In the genomic region with DNA sequence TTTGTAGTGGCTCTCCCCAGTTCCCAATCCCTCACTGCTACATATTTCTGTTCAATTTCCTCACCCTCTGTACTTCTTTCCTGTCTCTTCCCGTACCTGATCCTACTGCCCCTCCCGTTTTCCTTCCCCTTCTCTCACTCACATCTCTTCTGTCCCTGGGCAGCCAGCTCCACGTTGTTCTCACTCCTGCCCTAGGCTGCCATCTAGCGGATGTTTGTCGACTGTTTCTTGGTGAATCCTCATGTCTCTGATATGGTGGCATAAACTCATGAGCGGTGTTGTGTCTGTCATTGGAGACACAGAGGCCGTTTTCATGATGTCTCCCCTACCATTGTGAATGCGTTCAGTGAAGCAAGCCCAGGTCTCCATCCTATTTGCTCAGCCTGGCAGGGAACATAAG, we compare ENCODE assay signal across 9 mouse cellular contexts.
A peak's percentile ranks its signal among the peaks of the same experiment; 100 is the strongest.
DNase-seq lines count a peak whose midpoint lies in the region; ATAC-seq and TF ChIP-seq lines count a peak whose summit lies in the region.
"Had no signal": no experiment of that assay in that cellular context is flagged by ENCODE, and none has a peak within 500 bp of the region (broad histone marks: within the 10 kb centered on the region; RNA-seq: fewer than 3 reads in every experiment).

No protein-coding gene starts in this region.

- no peak overlapping the region for H3K9ac ChIP-seq in forebrain, embryonic 16.5 days (replicated peaks; ENCODE audit: low read depth, low read length)
- H3K9ac ChIP-seq in intestine, postnatal 0 days (ENCODE audit: low read depth, low read length) = no peak overlapping the region
- H3K9ac ChIP-seq in midbrain, embryonic 15.5 days = no peak overlapping the region
- H3K9ac ChIP-seq in stomach, embryonic 15.5 days = no peak overlapping the region
- H3K9ac ChIP-seq: embryonic facial prominence, embryonic 15.5 days had no signal

- intact Hi-C loops in left cerebral cortex, postnatal 25 days (cut with DNase I) = loop anchor here (2.0 to 10.0 kb wide), 2 partner anchors 66 to 356 kb away; no protein-coding TSS in a partner anchor

- peak; percentile 74 for ATAC-seq in forebrain, embryonic 16.5 days
- ATAC-seq in intestine, postnatal 0 days = no peak
- ATAC-seq in midbrain, embryonic 15.5 days (replicated peaks) = peak; percentile 70
- ATAC-seq in stomach, embryonic 15.5 days (ENCODE audit: insufficient read depth, low FRiP score, low read depth) = peak; percentile 56; the same call in 1 of the 2 replicates

- no peaks in the 10 kb centered on the region for H3K9me3 ChIP-seq in forebrain, embryonic 16.5 days (ENCODE audit: control insufficient read depth, low read length)
- H3K9me3 ChIP-seq in intestine, postnatal 0 days (ENCODE audit: control insufficient read depth) = no peaks in the 10 kb centered on the region
- H3K9me3 ChIP-seq in midbrain, embryonic 15.5 days = no peaks in the 10 kb centered on the region
- H3K9me3 ChIP-seq in stomach, embryonic 15.5 days = no peaks in the 10 kb centered on the region
- H3K9me3 ChIP-seq: embryonic facial prominence, embryonic 15.5 days had no signal

- H3K4me1 ChIP-seq in testis, adult 2 months (ENCODE audit: control insufficient read depth, insufficient read depth, low read length) = peaks cover 7% of the 10 kb centered on the region
- no peaks in the 10 kb centered on the region for H3K4me1 ChIP-seq in forebrain, embryonic 16.5 days (replicated peaks; ENCODE audit: control insufficient read depth, insufficient read depth, low read length)
- H3K4me1 ChIP-seq in intestine, postnatal 0 days (replicated peaks; ENCODE audit: control insufficient read depth, insufficient read depth, low read length) = no peaks in the 10 kb centered on the region
- H3K4me1 ChIP-seq in midbrain, embryonic 15.5 days = no peaks in the 10 kb centered on the region
- no peaks in the 10 kb centered on the region for H3K4me1 ChIP-seq in stomach, embryonic 15.5 days
- H3K4me1 ChIP-seq: embryonic facial prominence, embryonic 15.5 days had no signal

- H3K36me3 ChIP-seq in testis, adult 2 months (ENCODE audit: control insufficient read depth, insufficient read depth, low read length) = no peaks in the 10 kb centered on the region
- H3K36me3 ChIP-seq in forebrain, embryonic 16.5 days (ENCODE audit: control insufficient read depth, insufficient read depth) = no peaks in the 10 kb centered on the region
- no peaks in the 10 kb centered on the region for H3K36me3 ChIP-seq in intestine, postnatal 0 days (ENCODE audit: control insufficient read depth, insufficient read depth)
- no peaks in the 10 kb centered on the region for H3K36me3 ChIP-seq in midbrain, embryonic 15.5 days (replicated peaks)
- H3K36me3 ChIP-seq in stomach, embryonic 15.5 days = no peaks in the 10 kb centered on the region
- H3K36me3 ChIP-seq: embryonic facial prominence, embryonic 15.5 days had no signal

- no peak for DNase-seq in testis, postnatal 14 days (ENCODE audit: low spot score)
- DNase-seq in cerebellum, adult 11-12 months = peak; percentile 82
- DNase-seq in left cerebral cortex, postnatal 25 days (ENCODE audit: low spot score in 2 of 2) = peak; percentile 78 to 82

- H3K4me3 ChIP-seq in testis, adult 2 months (ENCODE audit: control insufficient read depth, low read depth, low read length) = no peak overlapping the region
- H3K4me3 ChIP-seq in forebrain, embryonic 16.5 days (replicated peaks; ENCODE audit: low read length) = no peak overlapping the region
- no peak overlapping the region for H3K4me3 ChIP-seq in intestine, postnatal 0 days (ENCODE audit: low read depth, low read length)
- no peak overlapping the region for H3K4me3 ChIP-seq in midbrain, embryonic 15.5 days
- H3K4me3 ChIP-seq in stomach, embryonic 15.5 days (replicated peaks) = no peak overlapping the region
- H3K4me3 ChIP-seq: embryonic facial prominence, embryonic 15.5 days had no signal

- no peak overlapping the region; the same call in 1 of the 2 replicates for H3K27ac ChIP-seq in testis, adult 2 months (ENCODE audit: control insufficient read depth, insufficient read depth, low read depth, low read length)
- H3K27ac ChIP-seq in forebrain, embryonic 16.5 days (ENCODE audit: low read length) = no peak overlapping the region
- H3K27ac ChIP-seq in intestine, postnatal 0 days (ENCODE audit: low read depth, low read length) = no peak overlapping the region
- no peak overlapping the region for H3K27ac ChIP-seq in midbrain, embryonic 15.5 days
- no peak overlapping the region for H3K27ac ChIP-seq in stomach, embryonic 15.5 days
- H3K27ac ChIP-seq: embryonic facial prominence, embryonic 15.5 days had no signal

- WGBS in forebrain, embryonic 16.5 days = 9% methylated on average over 8 of the region's 8 CpGs
- 7% methylated on average over 8 of the region's 8 CpGs for WGBS in intestine, postnatal 0 days
- WGBS in midbrain, embryonic 15.5 days = 10% methylated on average over 8 of the region's 8 CpGs
- WGBS in stomach, embryonic 15.5 days = 11% methylated on average over 8 of the region's 8 CpGs

- no peak for TF ChIP-seq POLR2A in testis, adult 2 months (IDR thresholded peaks at IDR 0.05; ENCODE audit: control insufficient read depth, low read depth, low read length)

- TF ChIP-seq CTCF in testis, adult 2 months (IDR thresholded peaks at IDR 0.05; ENCODE audit: control insufficient read depth, insufficient read depth, insufficient replicate concordance, low read depth, low read length) = peak; percentile 63; the same call in 1 of the 2 replicates
- TF ChIP-seq CTCF in intestine, postnatal 0 days (IDR thresholded peaks at IDR 0.05; ENCODE audit: low read depth) = peak; percentile 94

- H3K4me2 ChIP-seq in forebrain, embryonic 16.5 days (ENCODE audit: low read length) = no peak overlapping the region
- H3K4me2 ChIP-seq in intestine, postnatal 0 days (replicated peaks; ENCODE audit: low read depth) = no peak overlapping the region
- H3K4me2 ChIP-seq in midbrain, embryonic 15.5 days = no peak overlapping the region; the same call in 1 of the 2 replicates
- H3K4me2 ChIP-seq in stomach, embryonic 15.5 days = no peak overlapping the region
- H3K4me2 ChIP-seq: embryonic facial prominence, embryonic 15.5 days had no signal

- H3K27me3 ChIP-seq in testis, adult 2 months (ENCODE audit: control insufficient read depth, insufficient read depth, low read length) = no peaks in the 10 kb centered on the region
- H3K27me3 ChIP-seq in forebrain, embryonic 16.5 days (replicated peaks; ENCODE audit: control insufficient read depth, insufficient read depth, low read length) = no peaks in the 10 kb centered on the region
- H3K27me3 ChIP-seq in intestine, postnatal 0 days (replicated peaks; ENCODE audit: control insufficient read depth, insufficient read depth, low read length) = no peaks in the 10 kb centered on the region
- no peaks in the 10 kb centered on the region for H3K27me3 ChIP-seq in midbrain, embryonic 15.5 days (replicated peaks)
- H3K27me3 ChIP-seq in stomach, embryonic 15.5 days (replicated peaks) = no peaks in the 10 kb centered on the region
- H3K27me3 ChIP-seq: embryonic facial prominence, embryonic 15.5 days had no signal
